ENCODE assay signal across 7 mouse cellular contexts in the genomic region with DNA sequence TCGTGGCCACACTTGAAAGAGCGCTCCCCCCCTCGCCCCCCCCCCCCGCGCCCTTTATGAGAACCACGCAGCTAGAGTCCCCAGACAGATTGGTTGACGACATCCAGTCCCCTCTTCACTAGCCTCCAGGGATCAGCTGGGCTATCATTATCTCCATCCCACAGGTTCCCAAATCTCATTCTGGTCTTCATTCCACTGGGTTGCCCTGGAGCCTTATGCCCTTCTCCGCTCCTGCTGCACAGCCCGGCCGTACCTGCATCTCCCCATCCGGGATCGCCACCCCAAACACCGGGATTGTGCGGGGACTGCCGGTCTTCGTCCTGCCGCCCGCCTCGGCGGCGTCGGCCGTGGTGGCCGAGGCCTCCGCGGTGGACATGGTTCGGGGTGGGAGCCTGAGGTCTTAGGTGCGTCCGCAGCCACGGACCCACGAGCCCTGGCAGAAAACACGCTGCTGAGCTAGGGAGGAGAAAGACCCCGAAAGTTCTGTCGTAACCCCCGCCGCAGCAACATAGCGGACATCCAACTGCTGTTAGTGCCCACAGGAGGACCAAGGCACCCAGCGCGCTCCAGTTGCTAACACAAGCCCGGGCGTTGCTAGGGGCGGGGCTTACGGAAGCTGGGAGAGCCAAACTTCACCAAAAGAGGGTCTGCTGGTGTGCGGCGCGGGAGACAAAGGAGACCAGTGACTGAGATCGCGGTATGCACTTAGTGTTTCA. TPM values are rescaled to one million over a fixed set of nuclear protein-coding genes. Genes with fewer than 3 reads are reported as not detected.
DNase-seq lines count a peak whose midpoint lies in the region; TF ChIP-seq lines count a peak whose summit lies in the region.

A gene (minus strand): TSS at position 585 of the 716 bp plus-strand sequence.

- H3K4me3 ChIP-seq in cortical plate, adult 2 months (ENCODE audit: insufficient read depth, low read length), result peak within 1 kb of the TSS; percentile 50
- H3K4me3 ChIP-seq in left cerebral cortex, adult 2 months, result peak within 1 kb of the TSS; percentile 85

- 0 out of 2 replicates have a peak, but pooled peaks have one; percentile 22 for TF ChIP-seq POLR2A in cortical plate, adult 2 months (IDR thresholded peaks at IDR 0.05; ENCODE audit: extremely low read depth, insufficient read depth, low read length)

- H3K27ac ChIP-seq in cortical plate, adult 2 months (ENCODE audit: insufficient read depth, low read length), result no peak within 1 kb of the TSS
- H3K27ac ChIP-seq in left cerebral cortex, adult 2 months, result no peak within 1 kb of the TSS

- intact Hi-C loops in gastrocnemius, postnatal 14 days (cut with DNase I; ENCODE audit: low total_unique reads), result no loop called here
- intact Hi-C loops in left cerebral cortex, adult 2 months (cut with DNase I), result loop anchor here (5.0 kb wide), 1 partner anchor 83 kb away; a partner anchor contains a TSS

- DNase-seq in adrenal gland, postnatal 14 days, result peak; percentile 90
- peak; percentile 65 for DNase-seq in gastrocnemius, postnatal 14 days
- DNase-seq in hindlimb bud, embryonic 11.5 days (ENCODE audit: extremely low spot score, low read depth, low spot score), result peak; percentile 46
- peak; percentile 88 to 89 for DNase-seq in left cerebral cortex, adult 2 months (ENCODE audit: extremely low spot score in 1 of 2, low spot score in 2 of 2)
- peak; percentile 79 for DNase-seq in lung, postnatal 36 days
- DNase-seq in right cerebral cortex, postnatal 14 days, result peak; percentile 85

- TF ChIP-seq CTCF in cortical plate, adult 2 months (IDR thresholded peaks at IDR 0.05; ENCODE audit: extremely low read depth, insufficient read depth, low read length), result no peak
- TF ChIP-seq CTCF in left cerebral cortex, adult 2 months (IDR thresholded peaks at IDR 0.05), result no peak; the same call in 1 of the 2 replicates

- no peaks in the 10 kb centered on the region for H3K4me1 ChIP-seq in cortical plate, adult 2 months (ENCODE audit: control insufficient read depth, insufficient read depth, low read length)

RNA-seq across cellular contexts. Expression of the gene that starts here (rescaled TPM):
- total RNA-seq in adrenal gland, postnatal 14 days (2021), result 6.8 TPM in 2 replicates
- polyA plus RNA-seq in cortical plate, adult 2 months (2012; rRNA removed), result 15.6 and 16.8 TPM in 2 replicates
- total RNA-seq in gastrocnemius, postnatal 14 days (2021), result under 1 TPM; 0.25 to 0.40 TPM
- 10 to 100 TPM; 21.5 to 28.2 TPM for total RNA-seq in left cerebral cortex, adult 2 months (2021)

Comparison
In these comparisons a context has a peak if more than half of its experiments do, and no peak if none do; other contexts are left out.
1. Peak in DNase-seq in gastrocnemius, postnatal 14 days; RNA of the gene not detected or under 1 TPM.